Mouse (Mus musculus): ENCODE measurements around the gene Asic4. TPM values are rescaled to one million over a fixed set of nuclear protein-coding genes. Genes with fewer than 3 reads are reported as not detected.
A peak's percentile ranks its signal among the peaks of the same experiment; 100 is the strongest.

Gene Asic4
- total and polyA plus RNA-seq, 3 experiments = 0.18 to 0.19 TPM; not detected in 1

DNA sequence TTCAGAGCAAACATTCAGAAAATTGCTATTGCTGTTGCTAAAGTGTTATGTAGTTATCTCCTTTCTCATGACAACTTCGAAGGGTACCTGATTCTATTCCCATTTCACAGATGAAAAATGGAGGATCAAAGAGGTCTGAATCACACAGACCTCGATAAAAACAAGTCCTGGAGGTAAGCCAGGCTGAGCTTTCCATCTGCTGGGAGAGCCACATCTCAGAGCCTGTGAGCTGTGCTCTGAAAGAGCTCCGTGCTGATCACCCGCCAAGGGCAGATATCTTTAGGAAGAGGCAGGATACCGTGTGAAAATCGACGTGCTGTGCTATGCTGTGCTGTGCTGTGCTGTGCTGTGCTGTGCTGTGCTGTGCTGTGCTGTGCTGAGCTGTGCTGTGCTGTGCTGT, 10.1 kb downstream of the Asic4 start:
- DNase-seq (ENCODE audit: low read depth, low spot score) = no peak
- Histone ChIP-seq H3K27me3 (ENCODE audit: control insufficient read depth in 1 of 2, insufficient read depth in 2 of 2, low read length in 2 of 2) (no peaks in the 10 kb centered on the region), H3K79me2 (ENCODE audit: control insufficient read depth, insufficient read depth, low read length, poor library complexity) (no peaks in the 10 kb centered on the region), H3K27ac (ENCODE audit: control insufficient read depth, low read depth, low read length) (no peak overlapping the region), H3K4me3 (ENCODE audit: control insufficient read depth in 1 of 2, insufficient read depth in 1 of 2, low read depth in 2 of 2, low read length in 2 of 2) (no peak overlapping the region), H3K9me3 (replicated peaks; ENCODE audit: insufficient read depth, low read length) (no peaks in the 10 kb centered on the region), H3K9ac (ENCODE audit: control insufficient read depth, low read depth, low read length, poor library complexity, severe bottlenecking) (no peak overlapping the region), H3K4me1 (ENCODE audit: control insufficient read depth in 1 of 2, insufficient read depth in 2 of 2, low read length in 2 of 2) (peaks cover 11 to 29% of the 10 kb centered on the region in 2 experiments), H3K36me3 (ENCODE audit: control insufficient read depth in 1 of 2, insufficient read depth in 2 of 2, low read length in 2 of 2) (peaks cover 0 to 19% of the 10 kb centered on the region in 2 experiments; a peak in 2 of 4 replicates)
- TF ChIP-seq POLR2A (IDR thresholded peaks at IDR 0.05; ENCODE audit: control insufficient read depth in 1 of 2, insufficient read depth in 1 of 2, low read depth in 1 of 2, low read length in 2 of 2, poor library complexity in 1 of 2) = no peak
- no peak for TF ChIP-seq JUND (IDR thresholded peaks at IDR 0.05; ENCODE audit: low read depth, low read length)
- no peak for TF ChIP-seq HCFC1 (IDR thresholded peaks at IDR 0.05; ENCODE audit: low read depth, low read length)
- TF ChIP-seq MEF2A (IDR thresholded peaks at IDR 0.05; ENCODE audit: extremely low read depth, insufficient replicate concordance, low read depth, low read length, poor library complexity, severe bottlenecking) = no peak
- TF ChIP-seq EP300 (IDR thresholded peaks at IDR 0.05; ENCODE audit: low read depth in 1 of 2, low read length in 2 of 2) = no peak
- TF ChIP-seq USF1 (IDR thresholded peaks at IDR 0.05; ENCODE audit: low read depth, low read length) = no peak
- no peak for TF ChIP-seq UBTF (IDR thresholded peaks at IDR 0.05; ENCODE audit: borderline replicate concordance, insufficient read depth, low read depth, low read length)
- no peak for TF ChIP-seq TCF12 (IDR thresholded peaks at IDR 0.05; ENCODE audit: low read depth, low read length)
- no peak for TF ChIP-seq NELFE (IDR thresholded peaks at IDR 0.05; ENCODE audit: low read depth, low read length)
- no peak for TF ChIP-seq ZMIZ1 (IDR thresholded peaks at IDR 0.05; ENCODE audit: low read depth, low read length)
- no peak for TF ChIP-seq TBP (IDR thresholded peaks at IDR 0.05; ENCODE audit: low read depth, low read length)
- TF ChIP-seq E2F4 (IDR thresholded peaks at IDR 0.05; ENCODE audit: borderline replicate concordance, low read depth, low read length) = no peak
- TF ChIP-seq USF2 (IDR thresholded peaks at IDR 0.05; ENCODE audit: borderline replicate concordance in 1 of 2, insufficient read depth in 1 of 2, low read depth in 1 of 2, low read length in 2 of 2) = no peak
- no peak for TF ChIP-seq ZC3H11A (IDR thresholded peaks at IDR 0.05; ENCODE audit: low read depth, low read length)

DNA sequence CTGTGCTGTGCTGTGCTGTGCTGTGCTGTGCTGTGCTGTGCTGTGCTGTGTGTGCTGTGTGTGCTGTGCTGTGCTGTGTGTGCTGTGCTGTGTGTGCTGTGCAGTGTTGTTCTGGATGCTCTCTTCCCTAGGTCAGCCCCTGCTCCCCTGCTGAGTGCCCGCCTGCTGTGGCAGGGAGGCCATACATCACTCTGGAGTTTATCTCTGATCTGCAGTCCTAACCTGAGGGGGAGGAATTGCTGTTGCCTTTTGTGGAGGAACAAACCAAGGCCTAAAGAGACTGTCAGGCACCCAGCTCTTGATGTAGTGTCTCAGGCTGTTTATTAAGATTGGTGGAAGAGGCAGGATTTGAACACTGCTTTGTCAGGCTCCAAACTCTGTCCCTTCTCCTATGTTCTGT, 12.4 kb downstream of the Asic4 start:
- TF ChIP-seq ZKSCAN1 (IDR thresholded peaks at IDR 0.05; ENCODE audit: low read depth, low read length) (no peak), TCF12 (IDR thresholded peaks at IDR 0.05; ENCODE audit: low read depth, low read length) (peak; percentile 77), RCOR1 (IDR thresholded peaks at IDR 0.05; ENCODE audit: low read depth, low read length) (peak; percentile 64), GATA1 (IDR thresholded peaks at IDR 0.05; ENCODE audit: low read depth, low read length) (peak; percentile 71), USF1 (IDR thresholded peaks at IDR 0.05; ENCODE audit: low read depth, low read length) (no peak), ETS1 (IDR thresholded peaks at IDR 0.05; ENCODE audit: low read depth, low read length) (peak; percentile 61), EP300 (IDR thresholded peaks at IDR 0.05; ENCODE audit: low read depth in 1 of 2, low read length in 2 of 2) (peak; percentile 52 to 70; a peak in 3 of 4 replicates), TAL1 (IDR thresholded peaks at IDR 0.05; ENCODE audit: low read length) (peak; percentile 58)
- Histone ChIP-seq H3K9me3 (replicated peaks; ENCODE audit: insufficient read depth, low read length) (no peaks in the 10 kb centered on the region), H3K4me3 (ENCODE audit: control insufficient read depth in 1 of 2, insufficient read depth in 1 of 2, low read depth in 2 of 2, low read length in 2 of 2) (no peak overlapping the region), H3K36me3 (ENCODE audit: control insufficient read depth in 1 of 2, insufficient read depth in 2 of 2, low read length in 2 of 2) (peaks cover 0 to 19% of the 10 kb centered on the region in 2 experiments; a peak in 2 of 4 replicates), H3K27me3 (ENCODE audit: control insufficient read depth in 1 of 2, insufficient read depth in 2 of 2, low read length in 2 of 2) (no peaks in the 10 kb centered on the region), H3K4me1 (ENCODE audit: control insufficient read depth in 1 of 2, insufficient read depth in 2 of 2, low read length in 2 of 2) (peaks cover 13 to 27% of the 10 kb centered on the region in 2 experiments), H3K79me2 (ENCODE audit: control insufficient read depth, insufficient read depth, low read length, poor library complexity) (no peaks in the 10 kb centered on the region), H3K27ac (ENCODE audit: control insufficient read depth, low read depth, low read length) (peak overlapping the region; percentile 44), H3K9ac (ENCODE audit: control insufficient read depth, low read depth, low read length, poor library complexity, severe bottlenecking) (no peak overlapping the region)
- DNase-seq (ENCODE audit: low read depth, low spot score) = peak; percentile 78

Measured in MEL (cell line).